ENCODE assay signal across 17 mouse cellular contexts in the genomic region with DNA sequence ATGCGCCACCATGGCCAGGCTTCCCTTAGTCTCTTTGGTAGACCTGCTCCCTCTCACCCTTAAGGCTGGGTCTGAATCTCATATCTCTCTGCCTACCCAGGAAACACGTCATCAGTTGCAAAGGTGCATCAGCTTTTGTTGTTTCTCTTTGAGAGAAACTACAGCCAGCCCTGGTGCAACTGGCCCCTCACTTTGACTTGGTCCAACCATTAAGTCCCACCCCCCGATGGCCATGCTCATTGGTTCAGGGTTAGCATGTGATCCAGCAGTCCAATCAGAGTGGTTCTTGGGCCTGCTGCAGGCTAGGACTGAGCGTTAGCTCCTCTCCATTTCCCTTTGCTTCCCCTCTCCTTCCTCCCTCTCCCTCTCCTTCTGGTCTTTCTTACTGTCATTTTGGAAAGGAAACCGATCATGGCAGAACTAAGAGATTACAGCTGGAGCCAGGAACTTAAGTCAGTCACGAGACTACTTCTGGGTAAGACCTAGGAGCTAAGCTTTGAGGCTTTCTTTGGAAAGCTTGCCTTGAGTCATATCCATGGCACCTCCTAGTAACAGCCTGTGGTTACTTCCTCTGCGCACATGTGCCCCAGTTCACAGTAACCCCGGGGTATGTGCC. TPM values are rescaled to one million over a fixed set of nuclear protein-coding genes. Genes with fewer than 3 reads are reported as not detected.
DNase-seq lines count a peak whose midpoint lies in the region; ATAC-seq and TF ChIP-seq lines count a peak whose summit lies in the region.
"Had no signal": no experiment of that assay in that cellular context is flagged by ENCODE, and none has a peak within 500 bp of the region (broad histone marks: within the 10 kb centered on the region; RNA-seq: fewer than 3 reads in every experiment).

No protein-coding gene starts in this region.

- TF ChIP-seq CTCF in C2C12 (IDR thresholded peaks at IDR 0.05; ENCODE audit: control insufficient read depth, insufficient read depth, insufficient read length), result no peak

- no peaks in the 10 kb centered on the region for H3K79me2 ChIP-seq in C2C12 (ENCODE audit: control insufficient read depth, insufficient read depth)

- peaks cover 35% of the 10 kb centered on the region for H3K4me1 ChIP-seq in liver, embryonic 13.5 days (replicated peaks)
- H3K4me1 ChIP-seq in intestine, embryonic 15.5 days (replicated peaks), result no peaks in the 10 kb centered on the region

- no peaks in the 10 kb centered on the region for H3K36me3 ChIP-seq in C2C12 (ENCODE audit: control insufficient read depth, insufficient read depth)
- no peaks in the 10 kb centered on the region for H3K36me3 ChIP-seq in liver, embryonic 13.5 days
- H3K36me3 ChIP-seq in intestine, embryonic 15.5 days, result no peaks in the 10 kb centered on the region
- H3K36me3 ChIP-seq: neural tube, embryonic 13.5 days had no signal

- H3K9me3 ChIP-seq in liver, embryonic 13.5 days (replicated peaks), result no peaks in the 10 kb centered on the region
- H3K9me3 ChIP-seq in intestine, embryonic 15.5 days, result no peaks in the 10 kb centered on the region
- H3K9me3 ChIP-seq: neural tube, embryonic 13.5 days had no signal

- no peak overlapping the region; the same call in 1 of the 2 replicates for H3K9ac ChIP-seq in liver, embryonic 13.5 days
- no peak overlapping the region for H3K9ac ChIP-seq in intestine, embryonic 15.5 days
- H3K9ac ChIP-seq: neural tube, embryonic 13.5 days had no signal

- 67% methylated on average over 8 of the region's 8 CpGs for WGBS in liver, embryonic 13.5 days (ENCODE audit: insufficient replicate concordance)
- 79% methylated on average over 8 of the region's 8 CpGs for WGBS in intestine, embryonic 15.5 days

- H3K4me3 ChIP-seq in C2C12 (ENCODE audit: insufficient read depth, poor library complexity, severe bottlenecking), result no peak overlapping the region
- H3K4me3 ChIP-seq in liver, embryonic 13.5 days (replicated peaks), result peak overlapping the region; percentile 22
- H3K4me3 ChIP-seq in intestine, embryonic 15.5 days (replicated peaks), result no peak overlapping the region
- H3K4me3 ChIP-seq: neural tube, embryonic 13.5 days had no signal

- H3K27me3 ChIP-seq in C2C12 (ENCODE audit: control insufficient read depth, insufficient read depth, insufficient read length), result no peaks in the 10 kb centered on the region
- H3K27me3 ChIP-seq in liver, embryonic 13.5 days, result no peaks in the 10 kb centered on the region
- no peaks in the 10 kb centered on the region for H3K27me3 ChIP-seq in intestine, embryonic 15.5 days (replicated peaks)
- H3K27me3 ChIP-seq: neural tube, embryonic 13.5 days had no signal

- peak overlapping the region; percentile 34; the same call in 1 of the 2 replicates for H3K27ac ChIP-seq in liver, embryonic 13.5 days
- no peak overlapping the region for H3K27ac ChIP-seq in intestine, embryonic 15.5 days
- H3K27ac ChIP-seq: hindbrain, postnatal 0 days; neural tube, embryonic 13.5 days had no signal

- DNase-seq in 3134 (ENCODE audit: extremely low read depth, insufficient read length, low spot score) (peak; percentile 82), R1 (ENCODE audit: low read depth, low spot score) (peak; percentile 98)
- DNase-seq in liver, embryonic 13.5 days, result peak; percentile 67
- no peak for DNase-seq in ovary, postnatal 10 days (ENCODE audit: low spot score)
- no peak for DNase-seq in frontal cortex, postnatal 10 days (ENCODE audit: low spot score in 2 of 2)
- DNase-seq: adrenal gland, adult 2 months; cerebellum, adult 9-11 months; heart, adult 11 months; heart, postnatal 10 days; kidney, adult 8-10 months; lung, postnatal 14 days; spleen, adult 18-20 months had no signal

- H3ac ChIP-seq in C2C12 (ENCODE audit: control insufficient read depth, insufficient read length, low read depth), result no peak overlapping the region

- no peaks in the 10 kb centered on the region for H3K79me3 ChIP-seq in C2C12 (ENCODE audit: low read depth)

- peak overlapping the region; percentile 29 for H3K4me2 ChIP-seq in liver, embryonic 13.5 days
- no peak overlapping the region for H3K4me2 ChIP-seq in intestine, embryonic 15.5 days (replicated peaks)
- H3K4me2 ChIP-seq: neural tube, embryonic 13.5 days had no signal

- peak; percentile 52 for ATAC-seq in liver, embryonic 13.5 days (ENCODE audit: low read depth)
- no peak for ATAC-seq in intestine, embryonic 15.5 days
- ATAC-seq: hindbrain, postnatal 0 days; midbrain, embryonic 16.5 days had no signal

TF ChIP-seq in C2C12, 6 proteins besides CTCF, POLR2A, EP300 and RAD21:
- TF ChIP-seq MAX (IDR thresholded peaks at IDR 0.05) (no peak), CEBPB (IDR thresholded peaks at IDR 0.05; ENCODE audit: low read depth) (no peak), USF1 (IDR thresholded peaks at IDR 0.05; ENCODE audit: low read depth) (peak; percentile 62)

RNA-seq across cellular contexts. Expression of a gene that starts 5.2 kb away (rescaled TPM):
- 74.1 TPM for polyA plus RNA-seq in C2C12 (2012; fragmentation: generic; extraction: Trizol)
- 45.2 and 60.6 TPM in 2 replicates for polyA plus RNA-seq in liver, embryonic 13.5 days (2015; fragmentation: Nextera tagmentation; extraction: Ambion mirVana)
- 54.8 and 56.8 TPM in 2 replicates for polyA plus RNA-seq in intestine, embryonic 15.5 days (2015; fragmentation: Nextera tagmentation; extraction: Ambion mirVana)

RNA-seq across cellular contexts. Expression of a gene that starts 36.6 kb away (rescaled TPM):
- polyA plus RNA-seq in C2C12 (2012; fragmentation: generic; extraction: Trizol), result 4.6 TPM
- polyA plus RNA-seq in liver, embryonic 13.5 days (2015; fragmentation: Nextera tagmentation; extraction: Ambion mirVana), result 4.5 and 5.8 TPM in 2 replicates
- 11.2 and 12.3 TPM in 2 replicates for polyA plus RNA-seq in intestine, embryonic 15.5 days (2015; fragmentation: Nextera tagmentation; extraction: Ambion mirVana)

Comparison
In these comparisons a context has a peak if more than half of its experiments do, and no peak if none do; other contexts are left out.
1. DNase-seq: peak in 3134 (single experiment), R1 (single experiment) and liver, embryonic 13.5 days (single experiment); none in ovary, postnatal 10 days (single experiment) and frontal cortex, postnatal 10 days (0 of 2).